ENCODE assay signal across 1 mouse cellular context in the genomic region with DNA sequence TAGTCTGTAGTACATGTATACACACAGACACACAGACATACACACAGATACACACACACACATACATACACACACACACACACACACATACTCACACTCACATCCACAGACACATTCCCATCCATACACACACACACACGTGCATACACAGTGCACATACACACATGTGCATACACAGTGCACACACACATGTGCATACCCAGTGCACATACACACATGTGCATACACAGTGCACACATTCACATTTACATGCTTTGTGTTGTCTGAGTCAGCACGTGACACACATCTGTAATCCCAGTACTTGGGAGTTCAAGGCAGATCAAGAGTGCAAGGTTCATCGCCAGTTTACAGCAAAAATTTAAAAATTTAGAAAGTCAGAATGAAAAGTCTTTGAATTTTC.
TF ChIP-seq lines count a peak whose summit lies in the region.

No protein-coding gene starts in this region.

TF ChIP-seq in CH12.LX, 34 proteins besides CTCF, POLR2A, EP300 and RAD21 (continued from another document):
- TF ChIP-seq ZNF384 (IDR thresholded peaks at IDR 0.05; ENCODE audit: low read depth, low read length) (no peak), NRF1 (IDR thresholded peaks at IDR 0.05; ENCODE audit: low read depth, low read length) (no peak), HCFC1 (IDR thresholded peaks at IDR 0.05; ENCODE audit: low read depth, low read length) (no peak), MAZ (IDR thresholded peaks at IDR 0.05; ENCODE audit: low read depth, low read length) (no peak), ZMIZ1 (IDR thresholded peaks at IDR 0.05; ENCODE audit: low read depth, low read length) (no peak), JUND (conservative IDR thresholded peaks at IDR 0.05; ENCODE audit: low read depth, low read length) (no peak), USF1 (IDR thresholded peaks at IDR 0.05; ENCODE audit: low read depth, low read length) (no peak), MEF2A (IDR thresholded peaks at IDR 0.05; ENCODE audit: borderline replicate concordance, low read depth, low read length) (no peak), NELFE (IDR thresholded peaks at IDR 0.05; ENCODE audit: low read depth, low read length) (no peak), GABPA (IDR thresholded peaks at IDR 0.05; ENCODE audit: insufficient replicate concordance, low read depth, low read length) (no peak), ZC3H11A (IDR thresholded peaks at IDR 0.05; ENCODE audit: low read depth, low read length) (no peak)
